Mouse (Mus musculus) right cerebral cortex, postnatal 4 days (tissue): ENCODE data around the gene Stpg1.

Experiments used
- DNase-seq: peaks from one replicate; pipeline ENCODE4 v3.0.0-alpha.2; 2022

The Stpg1 gene

DNA sequence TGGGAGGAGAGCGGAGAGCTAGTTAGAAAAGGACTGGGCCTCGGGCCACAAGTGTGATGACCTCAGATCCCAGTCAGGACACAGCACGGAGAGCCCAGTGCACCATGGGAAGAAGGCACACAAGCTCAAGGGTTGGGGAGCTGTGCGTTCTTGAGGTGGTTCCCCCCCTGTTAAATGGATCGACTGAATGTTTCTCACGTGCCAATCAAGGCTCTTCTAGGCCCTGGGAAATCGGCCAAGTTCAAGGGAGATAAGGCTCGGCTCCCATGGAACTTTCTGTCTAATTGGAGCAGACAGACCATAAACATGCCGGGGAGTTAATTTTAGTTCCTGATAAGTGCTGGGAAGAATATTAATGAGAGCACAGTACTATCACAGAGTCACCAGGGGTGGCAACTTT is 70.8 kb downstream of the Stpg1 start:
- DNase-seq: no peak

GRCm38 (mm10) chr4:135567042-135567441 is 72.5 kb downstream of the Stpg1 start:
- DNase-seq: no peak

GRCm38 (mm10) chr4:135567484-135567883 is 72.9 kb downstream of the Stpg1 start:
- DNase-seq: no peak

DNA sequence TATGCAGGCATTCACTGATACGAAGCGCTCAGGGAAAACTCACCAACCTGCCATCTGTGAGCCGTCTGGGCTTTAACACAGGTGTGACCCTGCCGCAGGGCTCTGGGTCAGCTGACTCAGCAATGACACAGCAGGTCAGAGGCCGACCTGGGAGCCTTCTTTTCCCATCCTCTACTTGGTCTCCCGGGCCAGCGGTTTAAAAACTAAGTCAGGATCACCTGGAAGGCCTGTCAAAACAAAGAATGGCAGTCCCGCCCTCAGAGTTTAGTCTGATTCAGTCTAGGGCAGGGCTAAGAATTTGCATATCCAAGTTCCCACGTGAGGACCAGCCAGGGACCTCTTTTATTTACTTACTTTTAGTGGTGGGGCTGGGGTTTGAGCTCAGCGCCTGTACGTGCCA is 74.6 kb downstream of the Stpg1 start:
- no peak for DNase-seq

DNA sequence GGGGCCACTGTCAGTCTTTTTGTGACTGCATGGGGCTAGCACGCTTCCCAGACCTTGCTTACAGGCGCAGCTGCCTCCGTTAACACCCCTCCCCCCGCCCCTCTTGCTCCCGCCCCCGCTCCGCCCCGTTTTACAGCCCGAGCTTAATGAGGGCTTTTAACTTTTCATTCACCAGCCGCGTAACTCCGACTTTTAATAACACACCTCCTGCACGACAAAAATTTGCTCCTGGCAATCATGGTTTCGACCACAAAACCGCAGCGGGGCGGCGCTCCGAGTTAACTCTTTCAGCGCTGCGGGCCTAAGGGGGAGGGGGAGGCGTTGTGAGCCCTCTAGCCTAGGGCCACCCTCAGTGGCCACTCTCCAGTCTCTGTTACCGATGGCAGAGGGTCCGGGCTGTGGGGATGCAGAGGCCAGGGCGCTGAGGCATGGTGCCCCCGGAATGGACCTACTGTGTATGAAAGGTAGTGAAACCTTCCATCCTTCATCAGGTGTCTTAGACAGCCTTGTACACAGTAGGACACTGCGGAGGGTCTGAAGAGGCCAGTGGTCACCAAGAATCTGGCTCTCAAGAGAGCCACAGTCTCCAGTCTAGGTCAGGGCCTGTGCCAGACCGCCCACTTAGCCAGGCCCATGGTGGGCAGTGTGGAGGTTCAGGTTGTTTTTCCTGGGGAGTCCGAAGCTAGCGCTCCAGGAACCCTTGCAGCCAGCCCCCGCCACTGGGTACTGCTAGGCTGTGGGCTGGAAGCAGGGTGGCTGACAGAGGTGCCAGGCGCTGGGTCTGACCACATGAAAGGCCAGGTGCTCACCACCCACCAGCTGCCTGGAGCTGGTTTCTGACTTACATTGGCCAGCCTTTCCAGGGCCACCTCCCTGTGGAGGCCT is 75.8 kb downstream of the Stpg1 start:
- DNase-seq: peak; percentile 38

DNA sequence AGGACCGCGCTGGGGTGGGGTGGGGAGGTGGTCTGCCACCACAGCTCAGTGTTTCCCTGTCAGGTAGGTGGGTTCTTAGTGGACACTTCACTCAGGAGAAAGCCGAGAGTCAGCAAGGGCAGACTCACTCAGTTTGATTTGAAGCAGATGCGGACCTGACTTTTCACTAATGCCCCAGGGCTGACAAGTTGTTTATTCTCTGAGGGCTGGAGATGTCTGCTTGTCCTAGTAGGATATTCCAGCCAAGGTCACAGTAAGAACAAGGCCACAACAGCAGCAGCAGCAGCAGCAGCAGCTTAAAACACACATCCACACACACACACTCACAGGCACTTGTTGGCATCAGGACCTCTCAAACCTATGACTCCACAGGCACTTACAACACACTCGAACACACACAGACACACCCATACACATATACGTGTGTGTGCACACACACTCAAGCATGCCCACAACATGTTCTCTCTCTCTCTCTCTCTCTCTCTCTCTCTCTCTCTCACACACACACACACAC is 76.5 kb downstream of the Stpg1 start:
- DNase-seq: no peak

- no peak for DNase-seq
Measured at GRCm38 (mm10) chr4:135572276-135572675, 77.7 kb downstream of the Stpg1 start.

DNA sequence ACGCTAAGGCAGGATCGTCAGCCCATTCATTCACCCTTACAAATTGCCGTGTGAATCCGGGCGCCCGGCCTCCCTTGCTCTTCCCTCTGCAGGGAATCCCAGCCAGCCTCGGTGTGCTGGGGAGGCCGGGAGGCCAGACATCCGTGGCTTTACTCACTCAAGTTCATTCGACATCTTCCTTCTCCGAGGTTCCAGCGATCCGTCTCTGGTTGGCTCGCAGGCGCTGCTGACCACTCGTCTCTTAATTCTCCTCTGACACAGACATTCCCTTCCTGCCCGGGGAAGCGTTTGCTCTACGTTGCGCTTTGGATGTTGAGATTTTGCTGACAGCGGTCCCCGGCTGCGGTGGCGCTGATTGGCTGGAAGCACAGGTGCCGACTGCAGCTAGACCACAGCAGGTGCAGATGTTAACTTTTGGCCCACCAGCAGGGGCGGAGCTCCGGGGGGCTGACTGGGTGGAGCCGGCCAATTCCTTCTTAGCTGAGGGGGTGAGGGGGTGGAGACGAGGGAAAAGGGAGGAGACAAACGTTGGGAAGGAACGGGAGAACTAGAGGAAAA is 78.7 kb downstream of the Stpg1 start, which contains the start of gene Grhl3:
Gene Grhl3 (minus strand): TSS at position 380 of the 558 bp plus-strand sequence.
- peak; percentile 27 for DNase-seq

- DNase-seq: no peak
Measured at GRCm38 (mm10) chr4:135575365-135576140, 81.0 kb downstream of the Stpg1 start.

DNA sequence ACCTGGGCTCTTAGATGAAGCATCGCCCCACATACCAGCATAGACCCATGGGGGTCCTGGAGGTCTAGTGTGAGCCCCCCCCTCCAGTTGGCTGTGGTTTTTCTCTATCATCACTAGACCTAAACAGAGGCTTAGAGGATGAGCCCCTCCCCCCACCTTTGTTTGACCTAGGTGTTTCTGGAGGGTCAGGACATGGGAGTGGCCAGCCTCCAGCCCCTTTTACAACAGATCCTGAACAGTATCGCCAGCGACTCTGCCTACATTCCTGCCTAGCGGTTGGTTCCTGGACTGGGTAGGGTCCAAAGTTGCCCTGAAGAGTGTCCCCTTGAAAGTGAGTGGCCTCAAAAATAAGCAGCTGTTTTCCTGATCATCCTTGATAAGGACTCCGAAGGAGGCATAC is 83.9 kb downstream of the Stpg1 start:
- no peak for DNase-seq

DNA sequence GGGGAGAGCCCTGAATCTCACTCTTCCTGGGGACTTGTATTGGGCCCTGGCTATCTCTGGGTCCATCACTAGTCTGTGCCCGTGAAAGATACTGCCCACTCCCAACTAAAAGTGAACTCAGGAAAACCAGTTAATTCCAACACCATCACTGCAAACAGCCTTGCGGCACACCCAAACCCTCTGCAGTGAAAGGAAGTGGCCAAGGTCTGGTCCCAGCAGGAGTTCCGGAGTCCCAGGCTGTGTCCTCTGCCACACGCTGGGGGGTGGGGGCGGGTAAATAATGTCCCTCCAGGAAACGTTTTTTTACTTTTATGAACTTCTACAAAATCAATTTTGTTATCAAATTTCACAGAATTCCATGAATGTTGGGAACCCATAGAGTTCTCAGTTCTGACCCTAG is 85.1 kb downstream of the Stpg1 start:
- no peak for DNase-seq

- DNase-seq: no peak
Measured at GRCm38 (mm10) chr4:135581222-135581910, 86.8 kb downstream of the Stpg1 start.

- no peak for DNase-seq
Measured at GRCm38 (mm10) chr4:135584838-135585237, 90.2 kb downstream of the Stpg1 start.
